Mouse (Mus musculus) heart, embryonic 10.5 days (tissue): ENCODE data around the gene Camk2d. TPM values are rescaled to one million over a fixed set of nuclear protein-coding genes. Genes with fewer than 3 reads are reported as not detected.
A peak's percentile ranks its signal among the peaks of the same experiment; 100 is the strongest.

Experiments
- DNase-seq: peaks from one replicate; pipeline ENCODE4 v3.0.0-alpha.2; 2017; ENCODE audit warnings: low spot score
- H3K27ac ChIP-seq: fragments of 300-500 bp; sonication (generic); 2 replicates; pipeline ENCODE4 v1.5.1; 2016; ENCODE audit warnings: mild to moderate bottlenecking
- H3K27me3 ChIP-seq: fragments of 300-500 bp; sonication (generic); 2 replicates; pipeline ENCODE4 v1.6.1; 2016; ENCODE audit warnings: mild to moderate bottlenecking; ENCODE audit not compliant: poor library complexity, insufficient read depth, severe bottlenecking
- H3K36me3 ChIP-seq: fragments of 300-500 bp; sonication (generic); 2 replicates; pipeline ENCODE4 v1.6.1; 2016; ENCODE audit warnings: mild to moderate bottlenecking, moderate library complexity
- H3K4me1 ChIP-seq: fragments of 300-500 bp; sonication (generic); 2 replicates; pipeline ENCODE4 v1.6.1; 2016; ENCODE audit warnings: mild to moderate bottlenecking
- H3K4me3 ChIP-seq: fragments of 300-500 bp; sonication (generic); 2 replicates; pipeline ENCODE4 v1.5.1; 2016; ENCODE audit warnings: mild to moderate bottlenecking, moderate library complexity
- H3K9me3 ChIP-seq: fragments of 300-500 bp; sonication (generic); 2 replicates; pipeline ENCODE4 v1.6.1; 2016; ENCODE audit warnings: mild to moderate bottlenecking, moderate library complexity
- WGBS: fragments of 180-500 bp; shearing (Covaris S2); methylation state at CpG from one replicate; pipeline ENCODE4 v1.1.7; 2016; 5-methylcytosine and 5-hydroxymethylcytosine counted together
- polyA plus RNA-seq: library from polyadenylated mRNA; unstranded; fragments of >200 nt; fragmentation: Nextera tagmentation; extraction: Ambion mirVana; gene quantifications from 2 replicates; pipeline ENCODE4 v1.2.1, GENCODE M21; 2016

The Camk2d gene
- polyA plus RNA-seq, 1 experiment from 2014 or later, result 58.0 TPM

- DNase-seq, result no peak
- no peak overlapping the region for H3K27ac ChIP-seq
- WGBS, result 69% methylated on average over 4 of the region's 4 CpGs
Observed at GRCm38 (mm10) chr3:126687150-126687549, 91.0 kb downstream of the Camk2d start.

GRCm38 (mm10) chr3:126688516-126688915 is 92.4 kb downstream of the Camk2d start:
- Histone ChIP-seq H3K36me3 (no peaks in the 10 kb centered on the region), H3K27me3 (no peaks in the 10 kb centered on the region), H3K9me3 (no peaks in the 10 kb centered on the region), H3K27ac (no peak overlapping the region), H3K4me3 (no peak overlapping the region), H3K4me1 (peaks cover 23% of the 10 kb centered on the region)
- 86% methylated on average over 2 of the region's 2 CpGs for WGBS
- no peak for DNase-seq

More at GRCm38 (mm10) chr3:126687150-126687549, 91.0 kb downstream of the Camk2d start:
- H3K9me3 ChIP-seq, result no peaks in the 10 kb centered on the region
- peaks cover 12% of the 10 kb centered on the region for H3K4me1 ChIP-seq
- no peaks in the 10 kb centered on the region for H3K36me3 ChIP-seq
- no peak overlapping the region for H3K4me3 ChIP-seq
- no peaks in the 10 kb centered on the region for H3K27me3 ChIP-seq

- peaks cover 32% of the 10 kb centered on the region for H3K4me1 ChIP-seq
- no peak overlapping the region for H3K27ac ChIP-seq
- DNase-seq, result no peak
- no peaks in the 10 kb centered on the region for H3K36me3 ChIP-seq
- H3K9me3 ChIP-seq, result no peaks in the 10 kb centered on the region
- H3K27me3 ChIP-seq, result no peaks in the 10 kb centered on the region
- no peak overlapping the region for H3K4me3 ChIP-seq
- 90% methylated on average over 13 of the region's 13 CpGs for WGBS
Observed at GRCm38 (mm10) chr3:126690627-126691505, 94.8 kb downstream of the Camk2d start.

- no peak for DNase-seq
- H3K9me3 ChIP-seq, result no peaks in the 10 kb centered on the region
- no peaks in the 10 kb centered on the region for H3K27me3 ChIP-seq
- no peak overlapping the region for H3K4me3 ChIP-seq
- peaks cover 32% of the 10 kb centered on the region for H3K4me1 ChIP-seq
- H3K36me3 ChIP-seq, result no peaks in the 10 kb centered on the region
- WGBS, result 85% methylated on average over 2 of the region's 2 CpGs
- H3K27ac ChIP-seq, result no peak overlapping the region
Observed at GRCm38 (mm10) chr3:126691565-126691964, 95.5 kb downstream of the Camk2d start.

GRCm38 (mm10) chr3:126692797-126693196 is 96.7 kb downstream of the Camk2d start:
- no peak for DNase-seq
- Histone ChIP-seq H3K4me3 (no peak overlapping the region), H3K27me3 (no peaks in the 10 kb centered on the region), H3K36me3 (no peaks in the 10 kb centered on the region), H3K9me3 (no peaks in the 10 kb centered on the region), H3K4me1 (peaks cover 27% of the 10 kb centered on the region), H3K27ac (peak overlapping the region; percentile 73; the same call in 1 of the 2 replicates)
- WGBS, result 70% methylated on average over 8 of the region's 8 CpGs

- DNase-seq, result no peak
- H3K27me3 ChIP-seq, result no peaks in the 10 kb centered on the region
- WGBS, result 54% methylated on average over 7 of the region's 7 CpGs
- no peak overlapping the region for H3K4me3 ChIP-seq
- H3K36me3 ChIP-seq, result no peaks in the 10 kb centered on the region
- H3K9me3 ChIP-seq, result no peaks in the 10 kb centered on the region
- peak overlapping the region; percentile 73; the same call in 1 of the 2 replicates for H3K27ac ChIP-seq
- peaks cover 32% of the 10 kb centered on the region for H3K4me1 ChIP-seq
Observed at GRCm38 (mm10) chr3:126693302-126693701, 97.2 kb downstream of the Camk2d start.

- H3K27ac ChIP-seq, result peak overlapping the region; percentile 79
- H3K36me3 ChIP-seq, result no peaks in the 10 kb centered on the region
- peak; percentile 82 for DNase-seq
- no peaks in the 10 kb centered on the region for H3K27me3 ChIP-seq
- no peaks in the 10 kb centered on the region for H3K9me3 ChIP-seq
- H3K4me3 ChIP-seq, result peak overlapping the region; percentile 18; the same call in 1 of the 2 replicates
- peaks cover 48% of the 10 kb centered on the region for H3K4me1 ChIP-seq
- 42% methylated on average over 12 of the region's 12 CpGs for WGBS
Observed at GRCm38 (mm10) chr3:126695456-126696293, 99.6 kb downstream of the Camk2d start.

- Histone ChIP-seq H3K27ac (no peak overlapping the region), H3K36me3 (no peaks in the 10 kb centered on the region), H3K9me3 (no peaks in the 10 kb centered on the region), H3K4me3 (no peak overlapping the region), H3K27me3 (no peaks in the 10 kb centered on the region), H3K4me1 (peaks cover 56% of the 10 kb centered on the region)
- WGBS, result 88% methylated on average over 6 of the region's 6 CpGs
- no peak for DNase-seq
Observed at GRCm38 (mm10) chr3:126696620-126697019, 100.5 kb downstream of the Camk2d start.

- Histone ChIP-seq H3K27me3 (no peaks in the 10 kb centered on the region), H3K9me3 (no peaks in the 10 kb centered on the region), H3K4me3 (no peak overlapping the region), H3K4me1 (peaks cover 42% of the 10 kb centered on the region), H3K27ac (peak overlapping the region; percentile 67; the same call in 1 of the 2 replicates), H3K36me3 (no peaks in the 10 kb centered on the region)
- 56% methylated on average over 3 of the region's 3 CpGs for WGBS
- DNase-seq, result no peak
Observed at GRCm38 (mm10) chr3:126699740-126700139, 103.6 kb downstream of the Camk2d start.

GRCm38 (mm10) chr3:126701067-126701466 is 105.0 kb downstream of the Camk2d start:
- H3K36me3 ChIP-seq, result no peaks in the 10 kb centered on the region
- H3K27me3 ChIP-seq, result no peaks in the 10 kb centered on the region
- no peak for DNase-seq
- peaks cover 33% of the 10 kb centered on the region for H3K4me1 ChIP-seq
- WGBS, result 71% methylated on average over 6 of the region's 6 CpGs
- H3K4me3 ChIP-seq, result no peak overlapping the region
- peak overlapping the region; percentile 64; the same call in 1 of the 2 replicates for H3K27ac ChIP-seq
- no peaks in the 10 kb centered on the region for H3K9me3 ChIP-seq

GRCm38 (mm10) chr3:126701586-126701985 is 105.5 kb downstream of the Camk2d start:
- no peak for DNase-seq
- Histone ChIP-seq H3K27me3 (no peaks in the 10 kb centered on the region), H3K4me3 (no peak overlapping the region), H3K36me3 (no peaks in the 10 kb centered on the region), H3K9me3 (no peaks in the 10 kb centered on the region), H3K4me1 (peaks cover 33% of the 10 kb centered on the region), H3K27ac (0 out of 2 replicates have a peak overlapping the region, but pooled peaks have one; percentile 64)
- 79% methylated on average over 6 of the region's 6 CpGs for WGBS

- peaks cover 11% of the 10 kb centered on the region for H3K4me1 ChIP-seq
- DNase-seq, result no peak
- WGBS, result 83% methylated on average over 1 of the region's 1 CpGs
- no peak overlapping the region for H3K4me3 ChIP-seq
- no peaks in the 10 kb centered on the region for H3K9me3 ChIP-seq
- H3K36me3 ChIP-seq, result no peaks in the 10 kb centered on the region
- no peak overlapping the region for H3K27ac ChIP-seq
- no peaks in the 10 kb centered on the region for H3K27me3 ChIP-seq
Observed at GRCm38 (mm10) chr3:126705490-126705889, 109.4 kb downstream of the Camk2d start.

GRCm38 (mm10) chr3:126714281-126714680 is 118.2 kb downstream of the Camk2d start:
- Histone ChIP-seq H3K4me1 (peaks cover 10% of the 10 kb centered on the region; the same call in 1 of the 2 replicates), H3K4me3 (no peak overlapping the region), H3K27me3 (no peaks in the 10 kb centered on the region), H3K9me3 (no peaks in the 10 kb centered on the region), H3K36me3 (no peaks in the 10 kb centered on the region), H3K27ac (no peak overlapping the region)
- 95% methylated on average over 1 of the region's 1 CpGs for WGBS
- no peak for DNase-seq
